Mouse (Mus musculus): ENCODE results near the gene Gm28048.

The Gm28048 gene

DNA sequence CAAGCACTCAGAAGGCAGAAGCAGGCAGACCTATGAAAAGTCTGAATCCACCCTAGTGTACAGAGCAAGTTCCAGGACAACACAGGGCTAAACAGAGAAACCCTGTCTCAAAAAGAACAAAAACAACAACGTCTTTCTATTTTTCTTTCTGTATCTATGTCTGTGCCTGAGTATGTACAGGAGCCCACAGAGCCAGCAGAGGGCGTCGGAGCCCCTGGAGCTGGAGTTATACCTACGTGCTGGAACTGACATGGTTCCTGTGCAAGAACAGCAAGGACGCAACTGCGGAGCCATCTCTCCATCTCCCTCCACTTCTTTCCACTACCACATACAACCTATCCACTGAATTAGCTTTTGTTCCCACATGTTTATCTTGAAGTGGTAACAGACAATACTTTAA is 31.8 kb downstream of the Gm28048 start:
- DNase-seq (ENCODE audit: low spot score in 2 of 2), result no peak

DNA sequence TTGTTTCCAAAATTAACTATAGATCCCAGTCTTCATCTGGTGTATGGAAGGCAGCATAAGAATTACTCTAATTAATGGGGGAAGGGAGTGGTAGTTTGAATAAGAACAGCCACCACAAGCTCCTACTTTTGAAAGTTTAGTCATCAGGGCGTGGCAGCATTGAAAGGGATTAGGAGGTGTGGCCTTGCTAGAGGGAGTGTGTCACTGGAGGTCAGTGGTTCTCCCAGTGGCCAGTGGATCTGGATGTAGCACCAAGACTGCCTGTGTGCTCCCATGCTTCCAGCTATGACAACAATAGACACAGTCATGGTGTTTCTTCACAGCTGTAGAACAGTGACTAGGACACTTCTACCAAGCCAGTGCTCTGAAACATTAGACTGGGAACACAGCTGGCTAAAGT is 32.8 kb downstream of the Gm28048 start:
- DNase-seq (ENCODE audit: low spot score in 2 of 2), result no peak

DNA sequence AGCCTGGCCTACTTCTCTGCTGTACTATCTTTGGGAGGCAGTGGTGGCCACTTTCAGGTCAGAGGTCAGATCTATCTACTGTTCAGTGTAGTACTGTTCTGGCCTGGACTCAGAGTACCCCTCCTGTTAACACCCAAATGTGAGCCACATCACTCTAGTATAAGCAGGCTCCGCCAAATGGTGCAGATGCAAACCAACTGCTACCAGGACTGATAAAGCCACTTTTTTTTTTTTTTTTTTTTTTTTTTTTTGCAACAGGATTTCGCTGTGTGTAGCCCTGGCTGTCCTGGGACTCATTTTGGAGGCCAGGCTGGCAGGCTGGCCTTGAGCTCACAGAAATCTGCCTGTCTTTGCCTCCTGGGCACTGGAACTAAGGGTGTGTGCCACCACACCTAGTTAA is 42.9 kb downstream of the Gm28048 start:
- DNase-seq (ENCODE audit: low spot score in 2 of 2), result no peak

- DNase-seq (ENCODE audit: low spot score in 2 of 2), result no peak
Observed at GRCm38 (mm10) chr11:22937716-22938316, 44.1 kb downstream of the Gm28048 start.

GRCm38 (mm10) chr11:22936446-22937125 is 45.3 kb downstream of the Gm28048 start:
- DNase-seq (ENCODE audit: low spot score in 2 of 2), result peak in 1 of 2 experiments; percentile 32

DNA sequence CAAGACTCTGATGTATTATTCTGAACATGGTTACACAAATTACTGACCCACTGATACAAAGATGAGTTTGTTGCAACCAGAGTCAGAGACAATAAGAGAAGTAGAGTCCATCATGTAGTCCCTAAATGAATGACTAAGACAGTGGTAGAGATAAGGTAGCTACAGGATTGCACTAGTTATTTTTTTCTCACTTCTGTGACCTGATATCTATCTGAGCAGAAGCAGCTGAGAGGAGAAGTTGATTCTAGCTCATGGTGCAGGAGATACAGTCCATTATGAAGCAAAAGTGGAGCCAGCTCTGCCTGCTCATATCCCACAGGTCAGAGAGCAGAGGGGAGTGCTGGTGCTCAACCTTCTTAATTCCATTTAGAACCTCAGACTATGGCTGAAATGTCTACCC is 49.7 kb downstream of the Gm28048 start:
- no peak for DNase-seq (ENCODE audit: low spot score in 2 of 2)

GRCm38 (mm10) chr11:22931320-22931905 is 50.5 kb downstream of the Gm28048 start:
- no peak for DNase-seq (ENCODE audit: low spot score in 2 of 2)

- no peak for DNase-seq (ENCODE audit: low spot score in 2 of 2)
Observed at GRCm38 (mm10) chr11:22930129-22930528, 51.8 kb downstream of the Gm28048 start.

DNA sequence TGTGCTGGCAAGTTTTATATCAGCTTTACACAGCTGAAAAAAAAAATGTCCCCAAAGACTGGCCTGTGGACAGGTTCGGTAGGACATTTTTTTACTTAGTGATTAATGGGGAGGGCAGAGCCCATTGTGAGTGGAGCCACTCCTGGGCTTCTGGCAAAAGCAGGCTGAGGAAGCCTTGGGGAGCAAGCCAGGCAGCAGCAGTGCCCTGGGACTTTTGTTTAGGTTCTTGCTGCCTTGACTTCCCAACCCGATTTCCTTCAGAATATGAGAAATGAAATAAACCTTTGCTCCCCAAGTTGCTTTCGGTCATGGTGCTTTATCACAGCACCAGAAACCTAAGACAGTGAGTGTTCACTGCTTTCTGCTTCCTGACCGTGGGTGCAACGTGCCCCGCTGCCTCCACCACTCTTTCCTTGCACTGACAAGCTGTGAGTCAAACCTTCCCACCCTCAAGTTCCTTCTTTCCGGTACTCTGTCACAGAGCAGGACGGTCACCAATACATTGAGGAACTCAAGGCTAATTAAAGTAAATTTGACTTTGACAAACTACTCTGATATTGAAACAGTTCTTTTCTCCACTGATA is 53.2 kb downstream of the Gm28048 start:
- DNase-seq (ENCODE audit: low spot score in 2 of 2), result no peak

DNA sequence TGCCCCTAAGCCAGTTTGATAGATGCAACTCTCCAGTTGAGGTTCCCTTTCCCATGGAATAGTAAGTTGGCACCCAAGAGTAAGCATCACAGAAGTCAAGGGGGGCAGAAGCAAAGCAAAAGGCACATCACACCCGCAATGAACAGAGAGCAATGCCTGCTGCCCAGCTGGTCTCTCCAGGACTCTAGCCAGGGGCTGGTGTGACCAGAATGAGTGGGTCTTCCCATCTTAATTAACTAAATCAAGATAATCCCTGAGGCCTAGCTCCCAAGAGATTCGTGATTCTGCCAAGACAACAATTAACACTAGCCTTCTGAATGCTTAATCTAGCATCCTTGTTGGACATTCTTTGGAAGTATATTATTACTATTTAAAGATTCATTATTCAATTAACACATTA is 58.3 kb downstream of the Gm28048 start:
- no peak for DNase-seq (ENCODE audit: low spot score in 2 of 2)

- DNase-seq (ENCODE audit: low spot score in 2 of 2), result no peak
Observed at GRCm38 (mm10) chr11:22922546-22922945, 59.3 kb downstream of the Gm28048 start.

DNA sequence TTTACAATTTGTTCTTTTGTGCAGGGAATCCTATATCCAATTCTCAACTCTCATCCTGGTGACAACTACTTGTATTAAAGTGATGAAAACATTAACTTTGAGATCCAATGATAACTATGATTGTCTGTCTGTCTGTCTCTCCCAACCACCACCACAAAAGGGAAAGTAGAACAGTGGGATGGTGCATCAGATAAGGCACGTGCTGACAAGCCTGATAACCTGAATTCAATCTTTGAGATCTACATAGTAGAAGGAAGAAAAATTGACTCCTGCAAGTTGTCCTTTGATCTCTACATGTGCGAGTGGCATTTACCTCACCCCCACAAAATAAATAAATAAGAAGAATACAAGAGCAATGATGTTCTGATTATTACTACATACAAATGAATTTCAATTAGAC is 62.6 kb downstream of the Gm28048 start:
- no peak for DNase-seq (ENCODE audit: low spot score in 2 of 2)

DNA sequence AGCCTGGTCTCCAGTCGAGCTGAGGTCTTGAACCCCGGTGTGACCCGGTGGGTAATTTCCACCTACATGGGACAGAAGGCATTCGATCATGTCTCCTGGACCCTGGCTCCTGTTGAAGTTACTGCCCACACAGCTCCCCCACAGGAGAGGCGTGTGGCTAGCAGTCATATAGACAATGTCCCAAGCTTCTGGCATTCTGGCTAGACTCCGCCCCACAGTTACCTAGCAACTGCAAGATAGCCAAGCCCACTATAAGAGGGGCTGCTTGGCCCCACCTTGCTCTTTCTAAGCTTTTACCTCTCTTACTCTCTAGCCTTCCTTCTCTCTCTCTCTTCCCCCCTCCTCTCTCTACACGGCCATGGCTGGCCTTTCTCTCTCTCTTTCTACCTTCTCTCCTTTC is 64.1 kb downstream of the Gm28048 start:
- DNase-seq (ENCODE audit: low spot score in 2 of 2), result no peak

DNA sequence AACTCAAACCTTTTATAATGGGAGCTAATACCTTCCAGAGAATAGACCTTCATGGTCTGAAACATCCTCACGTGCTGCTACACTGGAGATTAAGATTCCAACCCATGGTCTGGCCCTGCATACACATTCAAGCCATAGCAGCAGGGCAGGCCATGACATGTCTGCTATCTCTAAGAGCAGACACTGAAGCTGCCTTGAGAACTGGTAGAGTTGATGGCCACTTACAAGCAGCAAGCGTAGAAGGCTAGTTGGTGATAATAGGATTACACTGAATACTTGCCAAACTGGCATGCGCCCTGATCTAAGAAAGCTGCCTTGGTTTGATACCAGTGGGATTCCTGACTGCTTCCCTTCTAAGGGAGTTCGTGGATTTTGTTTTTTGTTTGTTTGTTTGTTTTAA is 68.1 kb downstream of the Gm28048 start:
- DNase-seq (ENCODE audit: low spot score in 2 of 2), result no peak

- DNase-seq (ENCODE audit: low spot score in 2 of 2), result no peak
Observed at GRCm38 (mm10) chr11:22911831-22912230, 70.1 kb downstream of the Gm28048 start.

DNA sequence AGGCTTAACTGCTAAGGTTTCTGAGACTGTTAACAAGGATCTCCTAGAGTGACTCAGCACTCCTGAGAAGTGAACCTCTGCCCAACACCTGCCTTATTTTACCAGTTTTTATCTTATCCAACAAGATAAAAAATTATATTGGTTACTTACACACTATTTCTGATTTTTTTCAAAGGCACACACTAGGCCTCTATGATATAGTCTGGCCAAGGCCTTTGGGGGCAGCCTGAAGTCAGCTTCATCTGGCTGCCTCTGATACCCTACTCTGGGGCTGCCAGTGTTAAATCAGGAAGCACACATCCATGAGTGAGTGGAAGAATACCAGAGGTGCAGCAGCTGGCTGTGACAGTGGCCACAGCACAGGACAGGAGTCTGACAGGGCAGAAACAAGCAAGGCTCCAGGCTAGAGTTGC is 75.4 kb downstream of the Gm28048 start:
- no peak for DNase-seq (ENCODE audit: low spot score in 2 of 2)

DNA sequence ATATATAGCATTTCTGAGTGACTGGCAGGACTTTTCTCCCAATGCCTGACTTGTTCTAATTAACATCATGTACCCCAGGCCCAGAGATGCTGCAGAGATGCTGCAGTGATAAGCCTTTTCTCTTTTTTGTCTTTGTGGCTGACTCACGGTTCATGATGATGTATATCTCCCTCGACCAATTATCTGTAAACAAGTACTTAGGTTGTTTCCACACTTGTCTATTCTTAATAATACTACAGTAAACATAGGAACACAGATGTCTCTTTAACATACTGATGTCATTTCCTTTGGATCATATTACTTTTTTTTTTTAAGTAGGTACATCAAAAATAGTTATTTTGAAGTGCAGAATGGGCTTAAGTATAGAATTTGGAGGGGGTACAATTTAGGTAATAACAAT is 79.0 kb downstream of the Gm28048 start:
- DNase-seq (ENCODE audit: low spot score in 2 of 2), result no peak

- DNase-seq (ENCODE audit: low spot score in 2 of 2), result no peak
Observed at GRCm38 (mm10) chr11:22900041-22900440, 81.8 kb downstream of the Gm28048 start.

GRCm38 (mm10) chr11:22897642-22898041 is 84.2 kb downstream of the Gm28048 start:
- DNase-seq (ENCODE audit: low spot score in 2 of 2), result no peak

DNA sequence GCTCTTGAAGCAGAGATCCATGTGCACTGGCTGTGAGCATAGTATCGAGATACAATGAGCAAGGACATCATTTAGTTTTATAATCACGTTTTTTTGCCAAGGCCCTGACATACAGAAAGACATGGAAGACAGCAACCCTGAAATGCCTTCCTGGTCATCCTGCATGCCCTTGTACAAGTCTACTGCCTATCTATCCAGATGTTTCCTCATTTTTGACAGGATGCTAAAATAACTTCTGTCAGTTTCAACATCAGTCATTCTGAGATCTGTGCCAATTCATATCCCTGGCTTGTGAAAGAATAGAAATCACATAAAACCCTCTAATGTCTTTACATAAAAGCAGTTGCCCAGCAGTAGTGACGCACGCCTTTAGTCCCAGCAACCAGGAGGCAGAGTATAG is 84.8 kb downstream of the Gm28048 start:
- DNase-seq (ENCODE audit: low spot score in 2 of 2), result no peak

DNA sequence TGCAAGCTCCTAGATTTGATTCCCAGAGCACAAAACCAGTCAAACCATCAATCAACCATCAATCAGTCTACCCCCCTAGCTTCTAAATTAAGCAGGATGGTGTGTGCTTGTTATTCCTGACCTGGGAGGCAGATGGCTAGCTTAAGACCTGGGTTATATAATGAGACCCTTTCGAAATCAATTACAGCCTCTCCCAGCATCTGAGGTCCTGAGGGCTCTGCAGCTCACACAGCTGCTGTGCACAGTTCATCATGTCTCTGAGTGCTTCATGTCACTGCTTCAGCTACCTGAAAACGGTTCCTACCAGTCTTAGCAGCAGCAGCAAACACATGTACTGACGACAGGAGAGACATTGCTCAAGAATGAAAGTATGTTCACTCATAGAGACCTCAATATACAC is 88.8 kb downstream of the Gm28048 start:
- no peak for DNase-seq (ENCODE audit: low spot score in 2 of 2)

GRCm38 (mm10) chr11:22892466-22892865 is 89.4 kb downstream of the Gm28048 start:
- no peak for DNase-seq (ENCODE audit: low spot score in 2 of 2)

DNA sequence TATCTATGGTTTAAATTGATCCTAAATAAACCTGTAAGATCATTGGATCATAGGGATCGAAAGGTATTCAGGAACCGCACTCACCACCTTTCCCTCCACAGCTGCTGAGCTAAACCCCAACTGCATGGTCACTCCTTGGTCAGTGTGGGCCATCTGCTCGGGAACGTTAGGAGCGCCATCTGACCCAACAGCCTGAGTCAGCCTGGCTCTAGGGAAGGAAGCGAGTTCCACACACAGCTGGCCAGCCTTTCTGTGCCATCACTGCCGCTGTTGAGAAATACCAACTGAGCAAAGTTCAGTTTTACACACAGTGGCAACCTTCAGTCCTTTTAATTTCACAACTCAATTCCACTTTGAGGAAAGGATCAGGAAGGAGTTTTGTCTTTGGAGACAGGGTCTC is 90.0 kb downstream of the Gm28048 start:
- DNase-seq (ENCODE audit: low spot score in 2 of 2), result no peak

Data from spleen, postnatal 14 days (tissue).